Mouse (Mus musculus): Measurements from ENCODE around the gene 5330417H12Rik.

Gene 5330417H12Rik

DNA sequence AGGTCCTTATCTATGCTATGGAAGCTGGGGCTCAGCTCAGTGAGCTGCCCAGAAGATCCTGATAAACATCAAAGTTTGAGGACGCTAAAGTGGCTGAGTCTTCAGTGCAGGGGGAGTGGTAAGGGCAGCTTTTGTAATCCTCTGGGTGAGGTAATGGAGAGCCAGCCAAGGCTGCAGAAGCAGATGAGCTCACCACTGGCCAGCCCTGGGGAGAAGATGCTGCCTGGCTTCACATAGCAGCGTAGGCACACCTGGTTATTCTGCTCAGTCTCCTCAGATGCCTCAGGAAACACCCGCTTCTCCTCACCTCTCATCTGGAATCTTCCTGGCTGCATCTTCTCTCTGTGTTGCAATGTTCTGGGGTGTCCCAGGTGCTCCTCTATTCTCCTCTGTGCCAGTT is 529 bp downstream of the 5330417H12Rik start:
- DNase-seq: no peak

DNA sequence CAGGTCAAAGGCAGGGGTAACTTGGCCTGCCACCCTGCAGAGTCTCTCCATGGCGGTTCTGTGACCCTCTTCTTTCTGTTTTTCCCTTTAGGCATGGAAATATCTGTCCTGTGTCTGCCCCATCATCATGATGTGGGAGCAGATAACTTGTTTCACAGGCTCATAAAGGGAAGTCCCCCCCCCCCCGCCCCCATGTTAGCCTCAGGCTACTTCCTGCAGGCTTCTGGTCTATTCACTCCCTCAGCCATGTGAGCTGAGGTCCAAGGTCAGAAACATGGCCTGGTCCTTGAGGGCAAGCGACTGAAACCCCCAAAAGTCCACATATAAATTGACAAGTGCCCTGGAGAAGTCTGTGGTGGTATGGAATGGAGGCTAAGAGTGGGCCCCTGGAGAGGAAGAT is 4.8 kb downstream of the 5330417H12Rik start:
- no peak for DNase-seq

DNA sequence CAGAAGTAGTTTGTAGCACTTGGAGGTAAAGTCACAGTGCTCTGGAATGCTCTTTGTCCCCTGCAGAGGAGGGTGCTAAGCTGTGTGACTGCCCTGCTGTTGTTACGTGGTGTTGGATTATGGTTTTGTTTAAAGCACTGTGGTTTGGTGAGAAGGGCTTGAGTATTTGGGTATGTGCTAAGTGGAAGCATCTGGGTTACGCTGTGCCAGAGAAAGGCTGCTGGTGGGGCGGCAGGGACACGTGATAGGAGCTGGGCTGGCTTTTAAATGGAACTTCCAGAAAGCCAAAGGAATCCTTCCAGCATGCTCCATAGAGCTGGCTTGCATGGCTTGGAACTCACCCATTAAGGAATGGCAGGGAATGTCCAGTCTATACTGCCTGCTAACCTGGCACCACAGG is 5.7 kb downstream of the 5330417H12Rik start:
- no peak for DNase-seq

DNA sequence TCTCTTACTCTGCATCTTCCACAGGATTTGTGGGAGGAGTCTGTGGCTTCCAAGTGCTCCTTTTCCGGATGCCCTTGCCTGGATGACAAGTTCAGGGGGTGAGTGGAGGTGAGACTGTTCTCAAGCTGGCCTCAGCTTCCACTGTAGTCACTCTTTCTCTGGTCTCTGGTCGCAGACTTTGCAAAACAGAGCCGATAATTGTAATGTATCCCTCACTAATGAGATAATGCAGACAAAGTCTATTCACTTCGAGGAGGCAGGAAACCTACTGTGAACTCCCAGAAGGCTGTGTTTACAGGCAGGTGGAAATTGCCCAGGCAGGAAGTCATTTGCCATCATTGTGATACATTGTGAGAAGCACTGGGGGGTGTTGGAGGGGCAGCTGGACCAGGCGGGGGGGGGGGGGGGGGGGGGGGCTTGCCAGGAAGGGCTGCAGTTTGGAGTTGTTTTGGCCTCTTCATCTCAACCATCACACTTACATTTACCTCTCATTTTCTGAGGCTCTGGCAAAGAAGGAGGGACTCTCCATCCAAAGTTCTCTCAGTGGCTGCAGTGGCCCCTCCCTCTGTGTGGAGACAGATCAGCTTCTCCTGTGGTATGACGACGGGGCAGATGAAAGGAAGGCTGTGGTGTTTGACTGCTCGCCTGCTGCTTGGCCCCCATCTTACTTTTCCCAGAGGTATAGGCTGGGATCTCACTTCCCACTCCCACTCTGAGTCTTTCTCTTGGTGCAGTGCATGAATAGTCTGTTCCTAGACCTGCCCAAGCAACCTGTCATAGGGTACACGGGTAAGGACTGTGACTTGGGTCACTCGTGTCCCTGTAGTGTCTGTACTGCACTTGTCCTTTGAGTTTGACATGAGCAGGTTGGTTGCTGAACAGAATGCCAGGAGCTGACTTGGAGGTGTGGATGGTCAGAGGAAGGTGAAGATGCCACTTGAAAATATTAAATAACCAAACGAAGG is 6.7 kb downstream of the 5330417H12Rik start:
- DNase-seq: no peak

DNA sequence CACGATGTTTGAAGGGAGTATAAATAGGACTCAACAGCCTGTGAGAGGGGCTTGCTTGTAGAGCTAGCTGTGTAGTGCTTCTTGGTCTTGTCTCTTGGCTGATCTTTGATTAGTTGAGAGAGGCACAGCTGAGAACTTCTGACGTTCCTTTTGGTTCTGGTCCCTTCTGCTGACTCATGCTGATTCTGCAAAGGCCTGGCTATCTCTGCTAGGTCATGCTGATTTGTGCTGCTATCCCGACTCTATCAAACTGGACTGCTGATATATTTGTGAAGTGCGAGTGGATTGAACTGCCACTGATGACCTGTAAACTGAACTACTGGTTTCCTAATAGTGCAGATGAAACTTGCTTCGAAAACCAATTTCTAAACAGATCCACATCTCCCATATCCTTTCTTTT is 14.1 kb downstream of the 5330417H12Rik start:
- no peak for DNase-seq

DNA sequence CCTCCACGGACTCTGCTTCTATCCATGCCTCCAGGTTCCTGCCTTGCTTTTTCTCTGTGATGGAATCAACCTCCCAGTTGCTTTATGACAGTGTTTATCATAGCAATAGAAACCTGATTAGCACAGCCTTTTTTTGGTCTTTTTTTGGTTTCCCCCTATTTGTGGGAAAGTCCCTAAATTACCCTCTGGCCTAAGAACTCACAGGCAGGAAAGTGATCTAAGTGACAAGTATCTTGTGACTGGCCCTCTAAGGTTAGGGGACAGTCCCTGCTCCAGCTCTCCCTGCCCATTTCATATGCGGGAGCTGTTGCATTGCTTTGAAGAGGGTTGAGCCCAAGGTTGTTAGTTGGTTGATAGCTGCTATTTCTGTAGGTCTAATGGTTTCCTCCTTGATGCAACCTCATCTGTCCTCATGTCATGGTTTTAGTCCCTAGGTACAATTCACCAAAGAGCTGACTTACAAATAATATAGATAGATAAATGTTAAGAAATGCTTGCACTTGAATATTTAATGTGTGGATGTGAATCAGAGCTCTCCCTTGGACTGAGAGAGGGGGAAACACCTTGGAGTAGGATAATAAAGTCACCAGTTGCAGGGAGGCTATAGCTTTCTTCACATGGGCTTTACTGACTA is 15.2 kb downstream of the 5330417H12Rik start:
- no peak for DNase-seq

DNA sequence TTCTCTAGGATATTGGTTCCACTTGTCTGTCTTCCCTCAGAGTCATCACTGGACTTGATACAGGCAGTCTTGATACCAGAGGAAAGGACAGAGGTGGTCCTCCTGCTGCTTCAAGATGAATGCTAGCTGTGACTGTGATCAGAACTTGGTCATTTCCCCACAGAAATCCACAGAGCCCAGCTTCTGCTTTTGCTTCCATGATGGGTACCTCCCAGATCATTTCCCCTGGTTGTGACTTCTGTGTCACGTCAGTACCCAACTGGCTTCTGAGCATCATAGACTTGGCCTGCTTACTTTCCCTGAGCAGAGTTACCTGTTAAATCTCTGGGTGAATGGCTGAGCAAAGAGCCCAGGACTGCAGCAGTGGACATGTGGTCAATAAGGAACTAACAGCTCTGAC is 17.2 kb downstream of the 5330417H12Rik start:
- no peak for DNase-seq

DNA sequence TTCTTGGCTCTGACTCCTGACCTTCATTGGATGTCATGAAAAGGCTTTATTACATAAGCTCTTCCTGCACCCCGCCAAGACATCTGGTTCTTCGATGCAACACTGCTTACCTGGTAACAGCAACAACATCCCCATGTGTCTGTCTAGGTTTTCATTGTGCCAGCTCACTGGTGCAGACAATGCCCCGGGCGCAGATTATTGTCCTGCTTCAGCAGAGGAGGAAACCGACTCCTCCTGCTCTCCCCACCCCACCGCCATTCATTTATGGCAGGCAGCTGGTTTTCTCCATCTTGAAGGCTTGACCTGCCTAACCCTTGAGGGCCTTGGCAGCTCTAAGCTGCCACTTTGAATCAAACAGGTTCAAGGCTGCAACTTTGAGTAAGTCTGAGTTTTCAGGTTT is 22.0 kb downstream of the 5330417H12Rik start:
- DNase-seq: no peak

DNA sequence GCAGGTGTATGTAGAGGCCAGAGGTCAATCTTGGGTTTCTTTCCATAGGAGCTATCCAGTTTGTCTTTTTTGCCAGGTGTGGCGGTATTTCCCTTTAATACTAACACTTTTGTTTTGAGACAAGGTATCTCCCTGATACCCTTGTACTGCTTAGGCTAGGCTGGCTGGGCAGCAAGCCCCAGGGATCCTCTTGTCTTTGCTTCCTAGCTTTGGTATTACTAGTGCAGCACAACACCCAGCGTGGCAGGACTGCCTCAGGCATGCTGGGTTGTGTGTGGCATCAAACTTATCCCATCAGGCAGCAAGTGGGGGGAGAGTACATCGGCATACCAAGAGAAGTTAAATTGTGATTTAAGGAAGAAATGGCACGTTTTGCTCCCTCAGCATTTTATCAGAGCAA is 22.5 kb downstream of the 5330417H12Rik start:
- no peak for DNase-seq

DNA sequence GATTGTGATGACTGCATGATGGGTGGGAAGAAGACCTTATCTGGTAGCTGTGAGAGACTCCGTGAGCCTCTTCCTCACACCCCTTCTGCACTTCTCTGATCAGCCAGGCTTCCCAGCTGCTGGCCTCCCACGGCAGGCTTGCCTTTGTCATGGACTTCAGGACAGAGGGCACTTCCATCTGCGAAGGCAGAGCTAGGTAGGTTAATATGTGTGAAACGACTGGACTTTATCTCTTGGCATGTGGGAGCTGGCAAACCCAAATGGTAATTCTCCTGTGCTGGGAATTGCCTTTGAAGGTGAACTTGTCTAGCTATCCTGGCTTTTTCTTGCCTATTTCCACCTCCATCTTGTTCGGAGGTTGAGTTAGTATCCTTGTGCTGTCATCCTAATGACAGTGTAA is 24.3 kb downstream of the 5330417H12Rik start:
- DNase-seq: no peak

DNA sequence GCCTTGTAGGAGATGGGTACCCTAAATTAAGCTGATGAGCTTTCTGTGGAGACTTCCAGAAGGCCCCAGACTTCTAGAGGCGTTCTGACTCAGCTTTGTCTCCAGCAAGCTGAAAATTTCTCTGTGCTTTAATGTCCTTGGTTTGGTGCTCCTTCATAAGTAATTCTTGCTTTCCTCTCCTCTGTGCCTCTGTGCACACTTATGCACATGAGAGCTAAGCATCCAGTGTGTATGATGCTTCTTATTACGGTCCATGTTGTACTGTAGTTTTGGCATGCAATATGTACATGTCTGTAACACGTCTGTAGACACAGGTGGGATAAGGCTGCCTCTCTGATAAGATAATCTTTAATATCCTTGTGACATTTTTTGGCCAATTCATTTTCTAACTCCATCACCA is 27.0 kb downstream of the 5330417H12Rik start:
- no peak for DNase-seq

DNA sequence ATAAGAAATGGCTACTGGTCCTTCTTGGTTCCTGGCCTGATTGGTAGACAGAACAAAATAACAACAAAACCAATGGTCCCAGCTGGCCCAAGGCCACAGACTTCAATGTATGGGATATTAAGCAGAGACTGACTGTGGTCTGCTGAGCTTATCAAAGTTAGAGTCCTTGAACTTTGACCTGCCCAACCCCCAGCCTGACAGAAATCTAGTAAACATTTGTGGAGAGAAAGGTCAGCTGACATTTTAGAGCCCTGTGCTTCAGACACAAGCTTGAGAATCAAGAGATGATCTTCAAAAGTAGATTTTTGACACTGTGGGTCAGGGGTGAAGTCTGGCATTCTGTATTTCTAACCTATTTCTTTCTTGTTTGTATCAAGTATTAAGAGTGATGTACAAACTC is 28.2 kb downstream of the 5330417H12Rik start:
- DNase-seq: no peak

DNA sequence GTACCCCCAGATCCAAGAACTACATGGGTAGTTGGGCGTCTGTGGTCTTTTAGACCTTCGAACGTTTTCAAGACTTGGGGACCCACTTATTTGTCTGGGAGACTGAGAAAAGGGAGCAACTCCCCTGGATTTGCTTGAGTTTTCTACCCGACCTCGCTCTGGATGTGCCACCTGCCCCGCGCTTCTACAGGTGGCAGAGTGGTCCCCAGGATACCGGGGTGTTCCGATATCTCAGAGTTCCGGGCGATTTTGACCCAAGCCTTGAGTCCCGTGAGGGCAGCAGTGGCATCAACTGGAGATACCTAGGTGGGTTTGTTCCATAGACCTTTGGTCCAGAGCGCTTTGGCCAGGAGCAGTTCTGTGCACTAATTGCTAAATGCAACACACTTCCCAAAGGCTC is 29.5 kb downstream of the 5330417H12Rik start:
- DNase-seq: no peak

DNA sequence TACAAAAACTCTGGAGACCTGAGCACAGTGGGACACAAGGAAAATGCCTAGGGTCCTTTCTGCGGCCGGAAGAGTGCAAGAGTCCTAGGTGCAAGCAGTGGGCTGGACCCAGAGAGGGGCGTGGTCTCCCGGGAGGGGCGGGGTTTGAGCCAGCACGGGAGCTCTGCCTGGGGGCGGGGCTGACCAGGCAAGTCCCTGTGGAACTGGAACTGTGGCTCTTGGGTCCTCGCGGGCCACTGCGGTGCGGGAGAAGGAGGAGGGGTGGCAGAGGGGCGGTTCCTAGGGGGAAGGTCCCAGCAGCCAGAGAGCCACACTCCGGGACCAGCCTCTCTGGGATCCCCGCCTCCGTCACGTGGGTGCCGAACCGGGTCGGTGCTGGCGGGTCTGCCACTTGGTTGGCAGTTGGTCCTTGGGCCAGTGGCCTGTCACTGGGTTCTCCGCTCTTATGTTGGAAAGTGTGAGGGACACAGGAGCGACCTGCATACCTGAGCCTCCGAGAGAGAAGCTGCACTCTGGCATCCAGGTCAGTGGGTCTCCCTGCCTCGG is 30.0 kb downstream of the 5330417H12Rik start, which contains the start of gene Ppfibp2:
TSS of gene Ppfibp2 (plus strand) at position 351 of the 546 bp plus-strand sequence.
- peak; percentile 75 to 86 for DNase-seq

DNA sequence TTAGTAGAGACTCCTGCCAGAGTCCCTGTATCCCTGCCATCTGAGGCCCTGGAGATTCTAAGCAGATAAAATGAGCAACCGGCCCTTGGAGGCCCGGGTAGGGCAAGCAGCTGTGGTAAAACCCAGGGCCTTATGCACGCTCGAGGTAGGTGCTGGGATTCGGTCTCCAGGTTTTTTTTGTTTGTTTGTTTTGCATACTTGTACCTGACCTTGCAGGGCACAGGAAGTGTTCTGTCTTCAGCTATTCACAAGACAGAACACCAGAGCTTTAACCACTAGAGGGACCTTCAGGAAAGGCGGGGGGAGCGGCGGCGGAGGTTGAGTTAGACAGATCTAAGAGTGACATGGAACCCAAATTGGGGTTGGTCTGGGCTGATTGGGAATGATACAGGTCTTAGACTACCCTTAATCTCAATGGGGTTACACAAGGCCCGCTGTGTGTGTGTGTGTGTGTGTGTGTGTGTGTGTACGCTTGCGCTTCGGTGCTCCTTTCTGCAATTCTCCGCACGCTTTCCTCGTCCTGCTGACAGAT is 30.6 kb downstream of the 5330417H12Rik start:
- peak; percentile 46 to 66 for DNase-seq

DNA sequence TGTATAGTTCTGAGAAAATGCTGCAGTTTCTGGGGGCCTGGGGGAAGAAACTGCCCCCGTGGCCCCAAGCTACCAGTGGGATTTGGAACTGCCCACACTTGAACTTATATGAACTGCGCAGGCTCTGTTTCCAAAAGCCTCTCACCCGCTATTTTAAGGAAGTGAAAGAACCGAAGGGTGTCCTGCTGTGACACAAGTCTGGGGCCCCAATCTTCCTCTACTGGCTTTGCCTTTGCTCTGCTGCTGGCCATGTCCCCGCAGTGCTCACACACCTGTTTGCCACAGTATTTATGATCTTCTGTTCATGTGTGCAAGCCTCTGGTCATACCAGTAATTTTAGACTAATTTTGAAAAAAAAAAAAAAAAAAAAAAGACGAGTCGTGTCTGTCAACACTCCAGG is 31.1 kb downstream of the 5330417H12Rik start:
- no peak for DNase-seq

DNA sequence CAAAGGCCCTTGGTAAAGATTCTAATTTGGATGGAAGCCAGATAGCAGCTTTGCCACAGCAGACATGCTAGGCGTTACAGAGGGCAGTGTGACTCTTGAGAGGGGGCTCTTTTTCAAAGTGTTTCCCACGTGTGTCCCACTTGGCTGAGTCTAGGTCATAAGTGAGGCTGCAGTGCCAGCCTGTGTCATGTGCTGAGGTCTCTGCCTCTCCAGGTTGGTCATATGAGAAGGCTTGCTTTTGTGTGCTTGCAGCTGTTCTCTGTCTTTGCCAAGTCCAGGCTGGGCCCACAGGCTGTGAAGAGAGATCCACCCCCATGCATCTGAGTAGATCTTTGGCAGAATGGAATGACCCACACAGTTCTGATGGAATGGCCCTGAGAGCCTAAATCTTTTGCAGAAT is 32.3 kb downstream of the 5330417H12Rik start:
- no peak for DNase-seq

DNA sequence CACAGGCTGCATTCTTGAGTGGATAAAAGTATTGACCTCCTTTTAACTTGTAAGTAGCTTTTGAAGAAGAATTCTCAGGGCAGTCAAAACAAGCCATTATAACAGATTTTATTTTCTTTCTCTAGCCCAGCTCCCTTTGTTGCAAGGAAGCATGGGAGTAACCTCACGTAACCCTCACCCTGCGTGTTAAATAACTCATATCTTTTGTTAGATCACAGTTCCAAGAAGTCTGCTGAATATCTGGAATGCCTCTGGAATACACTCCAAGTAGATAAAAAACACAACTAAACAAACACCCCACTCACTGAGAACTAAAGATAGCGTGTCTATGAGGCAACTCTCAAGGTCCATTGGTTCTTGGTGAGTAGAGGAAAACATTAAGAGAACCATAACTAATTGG is 50.7 kb downstream of the 5330417H12Rik start:
- no peak for DNase-seq

Data from cerebellum, postnatal 25 days (tissue).